Mouse (Mus musculus) naive thymus-derived CD4-positive, alpha-beta T cell, adult 5 months (primary cell): ENCODE measurements around the gene Acad9. TPM values are rescaled to one million over a fixed set of nuclear protein-coding genes. Genes with fewer than 3 reads are reported as not detected.

ENCODE experiments used
- polyA plus RNA-seq: library from polyadenylated mRNA; unstranded; fragments of 100-300 nt; shearing (Covaris generic); gene quantifications from one replicate; pipeline ENCODE4 v1.2.1, GENCODE M21; 2017

The Acad9 gene
- polyA plus RNA-seq: 38.5 TPM

DNA sequence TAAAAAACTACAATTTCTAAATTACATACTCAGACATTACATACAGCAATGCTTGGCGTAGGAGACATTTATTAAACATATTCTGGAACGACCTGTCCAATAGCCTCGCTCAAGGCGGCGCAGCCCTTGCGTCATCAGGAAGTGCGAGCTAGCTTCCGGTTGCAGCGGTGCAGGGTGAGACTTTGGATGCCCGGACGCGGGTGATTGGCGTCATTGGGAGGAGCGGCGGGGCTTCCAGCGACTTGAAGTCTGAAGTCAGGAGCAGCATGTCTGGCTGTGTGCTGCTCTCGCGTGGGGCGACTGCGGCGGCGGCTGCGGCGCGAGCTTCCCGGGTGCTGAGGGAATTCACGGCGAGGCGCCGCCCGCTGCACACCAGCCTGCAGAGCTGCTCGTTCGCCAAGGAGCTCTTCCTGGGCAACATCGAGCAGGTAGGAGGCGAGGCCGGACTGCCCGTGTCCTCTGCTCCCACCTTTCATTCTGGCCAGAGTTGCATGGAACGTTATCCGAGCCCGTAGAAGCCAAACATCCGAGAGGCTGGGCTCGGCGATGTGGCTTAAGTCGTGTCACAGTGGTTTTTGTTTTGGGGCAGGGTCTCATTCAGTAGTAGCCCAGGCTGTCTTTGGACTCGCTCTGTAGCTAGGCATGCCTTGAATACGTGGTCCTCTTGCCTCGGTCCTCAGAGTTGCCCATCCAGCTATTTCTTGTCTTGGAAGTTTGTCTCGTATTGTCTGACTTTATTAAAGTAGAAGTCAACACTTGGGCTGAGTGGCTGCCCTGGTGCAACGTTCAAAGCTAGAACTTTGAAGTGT lies at the start of gene Acad9:
Acad9 (plus strand) TSS at position 137 of the 809 bp plus-strand sequence.

GRCm38 (mm10) chr3:36053447-36053846 lies 12.3 kb upstream of the Acad9 start, which contains the start of gene Ccdc144b:
TSS of gene Ccdc144b (minus strand) at chr3:36053547.

Other genes starting within 250 kb of the Acad9 start
- gene Dcun1d1, start 128.5 kb upstream of the Acad9 start, polyA plus RNA-seq: 71.1 TPM
- gene Mccc1, start 65.3 kb upstream of the Acad9 start, polyA plus RNA-seq: 27.0 TPM
- gene Ccdc144b, start 12.4 kb upstream of the Acad9 start, polyA plus RNA-seq: not detected
- gene D3Ertd254e, start 85.0 kb downstream of the Acad9 start, polyA plus RNA-seq: 4.0 TPM
- gene Qrfpr, start 156.3 kb downstream of the Acad9 start, polyA plus RNA-seq: not detected